Mouse (Mus musculus) limb, embryonic 10.5 days (tissue): ENCODE results near the gene Ldlrap1. TPM values are rescaled to one million over a fixed set of nuclear protein-coding genes. Genes with fewer than 3 reads are reported as not detected.

ENCODE experiments used
- polyA plus RNA-seq: library from polyadenylated mRNA; unstranded; fragments of >200 nt; fragmentation: Nextera tagmentation; extraction: Ambion mirVana; gene quantifications from 2 replicates; pipeline ENCODE4 v1.2.1, GENCODE M21; 2016

Ldlrap1 gene
- polyA plus RNA-seq, 1 experiment from 2014 or later, result 20.4 TPM

Other genes with a start within 250 kb of the Ldlrap1 start
- 104 and 109 TPM in 2 replicates for gene Mtfr1l, start 232.6 kb downstream of the Ldlrap1 start, polyA plus RNA-seq
- 10.9 and 13.4 TPM in 2 replicates for gene Selenon, start 215.9 kb downstream of the Ldlrap1 start, polyA plus RNA-seq
- 1.6 and 2.0 TPM in 2 replicates for gene Man1c1, start 63.7 kb downstream of the Ldlrap1 start, polyA plus RNA-seq
- gene Maco1, start 85.3 kb upstream of the Ldlrap1 start, polyA plus RNA-seq, result 38.1 and 48.2 TPM in 2 replicates
- gene Rhd, start 96.5 kb upstream of the Ldlrap1 start, polyA plus RNA-seq, result 9.7 and 9.8 TPM in 2 replicates
- 129 and 133 TPM in 2 replicates for gene Tmem50a, start 147.0 kb upstream of the Ldlrap1 start, polyA plus RNA-seq
- 299 and 383 TPM in 2 replicates for gene Rsrp1, start 155.6 kb upstream of the Ldlrap1 start, polyA plus RNA-seq
- gene Syf2, start 162.9 kb upstream of the Ldlrap1 start, polyA plus RNA-seq, result 67.3 and 67.9 TPM in 2 replicates